Mouse (Mus musculus): ENCODE results near the gene Erfe.

Erfe gene

DNA sequence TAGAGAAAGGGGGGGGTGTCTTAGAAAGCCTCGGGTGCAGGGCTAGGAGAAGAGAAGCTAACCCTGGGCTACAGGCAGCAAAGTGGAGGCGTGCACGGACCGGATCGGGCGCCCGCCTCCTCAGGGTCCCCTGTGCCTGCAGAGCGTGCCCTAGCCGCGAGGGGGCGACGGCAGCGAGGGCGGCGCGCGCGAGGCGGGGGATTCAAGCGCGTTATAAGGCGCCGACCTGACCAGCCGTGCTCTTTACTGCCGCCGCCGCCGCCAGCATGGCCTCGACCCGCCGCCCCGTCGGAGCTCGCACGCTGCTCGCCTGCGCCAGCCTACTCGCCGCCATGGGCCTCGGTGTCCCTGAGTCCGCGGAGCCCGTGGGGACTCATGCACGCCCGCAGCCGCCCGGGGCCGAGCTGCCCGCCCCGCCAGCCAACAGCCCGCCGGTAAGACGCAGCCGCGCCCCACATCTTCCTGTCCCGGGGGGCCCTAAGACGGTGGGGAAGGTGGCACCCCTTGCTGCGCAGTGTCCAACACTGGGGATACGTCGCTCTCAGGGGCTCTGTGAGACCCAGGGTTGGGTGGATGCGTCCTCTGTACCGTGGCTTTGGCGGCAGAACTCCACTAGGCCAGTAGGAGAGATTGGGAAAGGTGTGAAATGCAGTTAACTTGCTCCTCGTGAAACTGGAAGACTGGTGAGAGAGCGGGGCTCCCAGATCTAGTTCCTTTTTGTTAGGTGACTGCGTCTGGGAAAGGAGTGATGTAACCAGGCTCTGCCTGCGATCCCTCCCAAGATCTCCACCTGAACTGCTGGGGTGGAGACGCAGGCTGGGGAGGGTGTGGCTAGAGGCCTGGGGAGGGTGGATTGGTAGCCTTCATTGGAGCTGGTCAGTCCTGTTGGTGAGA, at the start of gene Erfe:
Erfe (plus strand) TSS at position 216 of the 894 bp plus-strand sequence.
- DNase-seq: peak in 1 of 2 experiments; percentile 38

DNA sequence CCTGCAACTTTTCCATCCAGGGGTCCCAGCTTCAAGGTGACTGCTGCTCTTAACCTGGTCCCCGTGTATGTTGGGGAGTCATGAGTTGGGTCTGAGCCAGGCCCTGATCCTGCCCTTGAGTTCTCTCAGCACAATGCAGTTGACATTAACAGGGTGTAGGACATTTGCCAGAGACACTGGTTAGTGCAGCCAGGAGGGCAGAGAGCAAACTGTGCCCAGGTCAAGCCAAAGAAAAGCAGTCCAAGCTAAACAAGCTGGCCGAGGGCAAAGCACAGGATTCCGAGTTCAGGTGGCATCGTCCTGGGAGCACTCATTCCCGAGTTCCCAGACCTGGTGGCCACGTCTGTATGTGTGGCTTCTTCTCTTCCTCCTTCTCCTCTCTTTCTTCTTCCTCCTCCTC, 48.6 kb upstream of the Erfe start:
- DNase-seq: no peak

DNA sequence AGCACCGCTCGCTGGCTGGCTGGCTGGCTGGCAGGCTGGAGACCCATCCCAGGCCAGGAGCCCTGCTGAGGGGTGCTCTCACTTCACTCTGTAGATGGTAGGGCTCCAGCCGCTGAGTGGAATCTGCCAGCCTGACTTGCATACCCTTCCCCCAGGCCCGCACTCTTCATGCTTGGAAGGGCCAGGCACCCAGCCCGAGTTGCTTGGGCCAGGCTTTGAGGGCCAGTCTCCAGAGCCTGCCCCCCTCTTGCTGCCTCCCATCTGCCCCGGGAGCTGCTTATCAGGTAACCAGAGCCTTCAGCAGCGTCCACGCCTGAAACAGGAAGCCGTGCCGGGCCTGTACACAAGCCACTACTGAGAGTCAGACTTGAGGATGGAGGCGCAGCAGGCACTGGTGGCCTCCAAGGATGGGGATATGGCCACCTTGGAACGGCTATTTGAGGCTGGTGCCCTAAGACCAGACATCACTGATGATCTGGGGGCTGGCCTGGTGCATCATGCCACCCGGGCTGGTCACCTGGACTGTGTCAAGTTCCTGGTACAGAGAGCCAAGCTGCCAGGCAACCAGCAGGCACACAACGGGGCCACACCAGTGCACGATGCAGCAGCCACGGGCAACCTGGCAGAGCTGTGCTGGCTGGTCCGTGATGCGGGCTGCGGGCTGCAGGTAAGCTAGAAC, 44.3 kb upstream of the Erfe start, which contains the start of gene Espnl:
Espnl (plus strand) TSS at position 316 of the 679 bp plus-strand sequence.
- DNase-seq: peak; percentile 17 to 24

DNA sequence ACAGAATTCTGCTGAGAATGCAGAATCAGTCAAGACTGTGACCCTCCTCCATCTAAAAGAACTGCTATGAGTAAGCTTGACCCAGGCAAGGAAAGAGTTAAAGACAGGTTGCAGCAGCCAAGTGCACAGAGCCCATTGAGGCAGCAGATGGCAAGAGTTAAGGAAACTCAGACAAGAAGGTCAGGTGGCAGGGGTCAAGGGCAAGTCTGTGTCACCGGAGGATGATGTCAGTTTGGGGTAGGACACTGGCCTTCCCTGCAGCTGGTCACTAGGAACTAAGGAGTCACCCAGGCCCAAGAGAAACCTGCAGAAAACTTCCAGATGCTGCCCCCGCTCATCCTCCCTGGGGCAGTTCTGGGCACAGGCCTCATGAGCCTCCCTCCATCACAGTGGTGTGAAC, 41.6 kb upstream of the Erfe start:
- no peak for DNase-seq

DNA sequence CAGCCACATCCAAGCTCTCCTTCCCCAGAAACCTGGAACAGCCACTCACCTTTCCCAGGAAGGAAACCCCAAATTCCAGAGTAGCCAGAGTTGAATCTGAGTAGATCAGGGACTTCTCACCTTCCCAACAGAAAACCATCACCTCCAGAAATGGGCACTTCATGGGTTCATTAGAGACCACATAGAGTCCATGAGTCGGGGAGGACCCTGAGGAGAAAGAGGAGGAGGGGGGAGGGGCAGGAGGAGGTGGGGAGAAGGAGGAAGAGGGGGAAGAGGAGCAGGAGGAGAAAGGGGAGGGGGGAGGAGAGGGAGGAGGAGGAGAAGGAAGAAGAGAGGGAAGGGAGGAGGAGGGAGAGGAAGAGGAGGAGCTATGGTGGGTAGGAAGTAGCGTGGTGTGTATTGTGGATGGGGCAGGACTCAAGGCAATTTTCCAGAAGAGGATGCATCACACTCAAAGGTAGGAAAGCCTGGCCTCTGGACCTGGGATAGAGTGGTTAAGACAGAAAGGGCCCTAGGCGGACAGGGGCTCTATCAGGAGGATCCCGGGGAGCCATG, 40.7 kb upstream of the Erfe start:
- DNase-seq: no peak

DNA sequence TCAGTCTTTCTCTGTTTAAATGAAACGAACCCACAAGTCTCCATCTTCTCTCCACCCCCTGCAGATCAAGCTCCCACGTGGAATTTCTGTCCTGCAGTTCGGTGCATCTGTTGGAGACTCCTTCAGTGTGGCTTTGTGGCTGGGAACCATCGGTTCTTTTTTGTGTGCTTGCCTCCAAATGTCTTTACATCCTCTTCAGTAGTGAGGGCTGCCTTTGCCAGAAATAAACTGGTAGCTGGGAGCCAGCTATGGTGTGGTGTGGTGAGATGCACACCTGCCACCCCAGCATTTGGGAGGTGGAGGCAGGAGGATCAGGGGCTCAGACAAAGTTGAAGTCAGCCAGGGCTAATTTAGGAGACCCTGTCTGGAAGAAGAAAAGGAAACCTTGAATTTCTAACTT, 34.1 kb upstream of the Erfe start:
- no peak for DNase-seq

DNA sequence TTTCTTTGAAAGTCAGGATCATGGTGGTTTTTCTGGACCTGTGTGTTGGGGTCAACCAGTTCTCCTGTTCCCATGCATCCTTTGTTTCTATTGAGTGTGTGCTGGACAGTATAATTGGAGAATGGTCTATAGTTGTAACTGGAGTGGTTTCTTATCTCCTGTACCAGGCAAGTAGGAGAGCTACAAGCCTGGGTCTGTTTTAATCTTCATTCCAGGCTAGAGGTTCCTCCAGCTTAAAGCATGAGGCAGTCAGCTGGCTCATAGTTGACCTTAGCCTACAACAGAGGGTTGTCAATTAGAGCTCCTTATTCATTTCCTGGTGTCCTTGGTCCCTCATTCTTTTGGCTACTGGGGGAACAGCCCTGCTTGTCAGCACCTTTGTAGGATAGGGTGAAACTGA, 32.6 kb upstream of the Erfe start:
- no peak for DNase-seq

DNA sequence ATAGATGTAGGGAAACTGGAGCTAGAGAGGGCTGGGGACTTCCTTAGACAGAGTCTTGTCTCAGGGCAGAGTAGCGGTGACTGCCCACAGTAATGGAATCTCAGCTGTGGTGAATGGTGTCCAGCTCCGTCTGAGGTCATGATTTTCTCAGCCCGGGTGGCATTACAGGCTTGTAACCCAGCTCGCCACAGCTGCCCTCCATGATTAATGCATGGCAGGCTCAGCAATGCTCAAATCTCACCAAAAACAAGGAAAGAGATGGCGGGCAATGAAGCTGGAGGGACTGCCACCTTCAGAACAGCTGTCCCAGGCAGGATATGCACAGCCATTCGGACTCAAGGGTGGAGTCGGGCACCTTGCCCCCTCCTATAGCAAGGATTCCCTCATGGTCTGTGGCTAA, 28.9 kb upstream of the Erfe start:
- no peak for DNase-seq

DNA sequence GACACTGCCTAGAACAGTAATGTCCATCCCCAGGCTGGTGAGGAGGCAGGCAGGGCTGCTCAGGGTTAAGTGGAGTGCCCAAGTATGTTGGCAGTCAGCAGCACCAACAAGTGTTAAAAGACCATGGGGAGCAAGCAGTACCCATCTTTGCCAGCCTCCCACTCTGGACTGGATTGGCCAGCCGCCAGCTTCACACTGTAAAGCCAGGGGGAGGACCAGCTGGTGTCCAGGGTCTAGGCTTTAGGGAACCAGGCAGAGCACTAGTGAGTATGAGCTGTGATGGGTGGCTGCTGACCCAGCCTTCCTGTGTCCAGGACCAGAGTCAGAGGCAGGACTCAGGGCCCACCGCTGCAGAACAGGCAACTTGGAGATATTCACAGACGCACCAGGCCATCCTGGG, 22.2 kb upstream of the Erfe start:
- no peak for DNase-seq

DNA sequence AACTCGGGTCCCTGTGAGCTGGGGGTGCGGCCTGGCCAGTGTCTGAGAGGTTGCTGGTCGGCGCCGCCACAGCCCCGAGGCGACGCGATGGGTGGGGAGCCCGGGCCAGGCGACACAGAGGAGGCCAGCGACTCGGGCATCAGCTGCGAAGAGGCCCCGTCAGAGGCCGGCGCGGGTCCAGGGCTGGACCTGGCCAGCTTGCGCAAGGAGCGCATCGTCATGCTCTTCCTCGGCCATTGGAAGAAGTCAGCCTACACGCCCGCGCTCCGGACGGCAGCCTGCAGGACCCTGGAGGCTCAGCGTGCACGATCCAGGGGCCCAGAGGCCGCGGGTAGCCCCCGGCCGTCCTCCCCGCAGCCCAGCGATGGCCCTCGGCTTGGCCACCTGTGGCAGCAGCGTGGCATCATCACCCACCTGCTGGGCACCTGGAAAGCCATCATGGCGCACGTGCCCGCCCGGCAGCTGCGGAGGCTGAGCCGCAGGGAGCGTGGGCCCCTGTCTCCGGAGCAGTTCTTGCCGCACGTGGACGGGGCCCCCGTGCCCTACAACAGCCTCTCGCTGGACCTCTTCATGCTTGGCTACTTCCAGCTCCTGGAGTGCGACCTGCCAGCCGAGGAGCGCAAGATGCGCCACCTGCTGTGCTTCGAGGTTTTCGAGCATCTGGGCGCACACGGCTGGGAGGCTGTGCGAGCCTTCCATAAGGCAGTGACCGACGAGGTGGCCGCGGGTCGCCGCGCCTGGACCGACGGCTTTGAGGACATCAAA, 21.1 kb upstream of the Erfe start:
- DNase-seq: peak in 1 of 2 experiments; percentile 20

DNA sequence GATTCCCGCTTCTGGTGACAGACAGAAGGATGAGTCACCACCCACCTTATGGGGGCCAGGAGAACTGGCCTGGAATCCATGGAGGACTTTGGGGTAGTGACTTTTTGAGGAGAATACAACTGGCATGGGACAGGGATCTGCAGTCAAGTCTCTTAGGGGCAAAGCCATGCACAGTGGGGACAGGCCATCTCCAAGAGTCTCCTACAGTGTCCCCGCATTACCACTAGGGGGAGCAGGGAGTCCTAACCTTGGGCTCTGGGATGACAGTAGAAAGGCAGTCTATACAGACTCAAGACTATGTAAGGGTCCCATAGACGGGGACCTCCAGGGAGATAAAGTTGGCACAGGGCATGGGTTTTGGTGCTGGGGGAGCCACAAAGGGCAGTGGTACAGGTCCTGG, 19.3 kb upstream of the Erfe start:
- DNase-seq: peak; percentile 62 to 69

DNA sequence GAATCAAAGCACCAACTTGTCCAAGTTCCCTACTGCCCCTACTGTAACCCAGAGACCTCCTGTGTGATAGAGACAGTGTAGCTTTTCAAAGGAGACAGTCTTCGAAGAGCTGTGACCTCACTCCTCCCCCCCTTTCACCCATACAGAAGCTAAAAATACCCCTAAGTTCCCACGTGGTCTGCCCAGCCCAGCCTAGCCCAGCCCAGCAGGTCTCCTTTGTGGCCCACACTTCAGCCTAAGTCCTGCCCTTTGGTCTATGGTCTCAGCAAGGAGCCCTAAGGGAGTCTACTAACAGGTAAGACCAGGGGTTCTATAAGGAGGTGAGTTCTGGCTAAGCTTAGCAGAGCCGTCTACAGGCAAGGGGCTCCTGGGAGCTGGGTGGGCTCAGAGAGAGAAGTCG, 15.4 kb upstream of the Erfe start, which contains the start of gene Klhl30:
Klhl30 (plus strand) TSS at position 176 of the 400 bp plus-strand sequence.
- DNase-seq: no peak

DNA sequence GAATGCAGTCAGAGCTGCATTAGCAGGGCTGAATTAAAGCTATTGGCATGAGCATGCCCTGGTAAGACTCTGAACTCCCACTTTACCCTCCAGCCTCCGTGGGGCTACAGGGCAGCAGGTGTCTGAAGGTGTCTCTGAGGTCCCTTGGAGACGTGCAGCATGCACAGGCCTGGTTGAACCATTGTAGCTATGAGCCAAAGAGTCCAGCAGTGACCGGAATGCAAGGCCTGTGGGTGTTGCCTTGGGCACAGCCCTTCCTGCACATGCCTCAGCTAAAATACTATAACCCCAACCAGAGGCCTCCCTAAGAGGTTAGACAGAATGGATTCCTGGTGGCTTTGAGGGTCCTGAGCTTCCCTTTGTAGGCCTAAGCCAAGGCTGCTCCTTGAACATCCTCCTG, 15.0 kb upstream of the Erfe start:
- no peak for DNase-seq

DNA sequence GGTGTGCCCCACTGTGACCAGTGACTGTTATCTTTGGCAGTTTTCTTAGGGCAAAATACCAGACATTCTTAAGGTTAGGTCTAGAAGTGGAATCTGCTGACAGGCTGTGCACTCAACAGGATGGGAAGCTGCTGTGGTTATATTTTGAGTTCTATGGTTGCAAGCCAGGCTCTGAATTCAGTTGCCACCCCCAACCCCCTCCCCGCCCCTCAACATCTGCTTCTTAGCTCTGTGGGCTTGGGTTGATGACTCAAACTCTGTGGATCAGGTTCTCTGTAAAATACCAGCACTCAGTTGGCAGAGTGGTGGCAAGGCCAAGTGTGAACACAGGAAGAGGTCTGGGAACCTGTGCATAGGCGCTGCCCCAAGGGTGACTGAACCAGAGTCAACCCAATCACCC, 14.0 kb upstream of the Erfe start:
- no peak for DNase-seq

DNA sequence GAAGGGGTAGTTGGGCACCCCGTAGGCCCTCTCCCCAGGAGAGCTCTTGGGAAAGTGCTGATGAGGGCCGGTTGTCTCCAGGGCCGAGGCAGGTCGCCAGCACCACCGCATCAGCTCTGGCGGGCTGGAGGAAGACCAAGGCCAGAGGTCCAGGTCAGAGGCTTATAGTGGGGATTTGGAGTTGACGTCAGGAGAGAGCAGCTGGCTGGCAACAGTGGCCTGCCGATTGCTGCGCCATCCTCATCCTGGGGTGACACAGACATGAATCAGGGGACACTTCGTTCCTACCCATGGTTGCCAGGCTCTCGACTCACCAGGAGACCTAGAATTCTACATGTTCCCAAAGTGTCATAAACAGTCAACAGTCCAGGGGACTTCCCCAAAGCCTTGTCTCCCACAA, 10.1 kb upstream of the Erfe start:
- DNase-seq: no peak

DNA sequence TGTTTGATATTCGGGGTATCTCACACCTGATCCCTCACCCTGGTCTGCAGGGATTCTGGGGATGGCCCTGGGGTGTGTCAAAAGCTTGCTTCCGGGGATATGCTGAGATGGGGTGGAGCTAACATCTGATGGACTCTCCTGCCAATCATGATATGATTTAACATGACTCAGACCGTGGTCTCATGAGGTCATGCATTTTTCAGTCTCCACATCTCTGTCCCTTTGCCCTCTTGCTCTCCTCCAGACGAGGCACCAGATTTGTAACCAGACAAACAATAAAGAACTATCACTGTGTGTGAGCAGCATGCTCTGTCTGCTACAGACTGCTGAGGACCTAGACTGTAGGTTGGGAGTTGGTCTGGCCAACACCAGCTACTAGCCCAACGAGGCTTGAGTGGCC, 4.1 kb upstream of the Erfe start:
- DNase-seq: no peak

DNA sequence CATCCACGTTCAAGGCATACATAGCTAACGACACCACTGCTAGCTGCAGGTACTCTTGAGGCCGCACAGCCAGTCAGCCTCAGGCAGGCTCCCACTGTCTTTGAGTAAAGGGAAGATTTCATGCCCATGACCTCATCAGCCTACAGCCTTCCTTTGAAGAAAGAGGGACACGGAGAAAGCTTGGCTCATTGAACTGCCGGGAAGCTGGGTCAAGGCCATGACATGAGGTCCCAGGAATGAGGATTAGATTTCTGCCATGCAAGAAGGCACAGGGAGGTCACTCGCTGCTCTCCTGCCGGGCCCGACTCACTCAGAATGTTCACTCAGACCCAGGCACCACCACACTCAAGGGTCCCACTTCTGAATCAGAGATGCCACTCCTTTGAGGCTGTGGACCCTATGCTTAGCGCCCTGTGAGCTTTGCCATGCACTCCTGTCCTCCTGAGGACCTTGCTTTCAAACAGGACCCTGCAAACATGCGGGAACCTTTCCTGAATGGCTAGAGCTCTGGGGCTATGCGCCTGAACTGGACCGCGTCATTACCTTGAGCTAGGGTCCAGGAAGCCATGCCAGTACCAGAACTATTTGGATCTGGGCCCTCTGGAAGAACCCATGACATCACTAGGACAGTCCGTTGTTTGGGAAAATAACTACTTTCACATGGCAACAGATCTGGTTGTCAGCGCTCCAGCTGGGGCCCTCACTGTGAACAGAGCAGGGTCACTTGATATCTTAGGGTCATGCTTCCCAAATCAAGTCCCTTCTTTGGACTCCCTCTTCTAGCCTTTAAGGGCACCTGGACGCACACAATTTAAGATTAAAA, 1.2 kb upstream of the Erfe start:
- DNase-seq: no peak

DNA sequence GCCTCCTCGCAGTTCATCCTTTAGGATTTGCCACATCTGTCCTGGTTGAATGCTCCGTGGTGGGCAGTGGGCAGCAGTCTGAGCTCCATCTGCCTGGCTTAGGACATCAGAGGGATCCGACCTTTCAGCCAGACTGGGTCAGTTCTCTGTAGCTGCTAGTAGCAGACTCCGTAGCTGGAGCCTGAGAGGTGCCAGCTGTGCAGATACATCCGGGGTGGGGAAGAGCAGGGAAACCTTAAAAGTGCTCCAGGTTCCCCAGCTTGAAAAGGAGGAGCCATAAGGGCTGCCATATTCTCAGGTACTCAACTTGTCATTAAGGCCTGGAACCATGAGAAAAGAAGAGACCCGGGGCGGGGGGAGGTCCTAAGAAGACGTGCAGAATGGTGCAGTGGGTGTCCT, 415 bp upstream of the Erfe start:
- DNase-seq: no peak

DNA sequence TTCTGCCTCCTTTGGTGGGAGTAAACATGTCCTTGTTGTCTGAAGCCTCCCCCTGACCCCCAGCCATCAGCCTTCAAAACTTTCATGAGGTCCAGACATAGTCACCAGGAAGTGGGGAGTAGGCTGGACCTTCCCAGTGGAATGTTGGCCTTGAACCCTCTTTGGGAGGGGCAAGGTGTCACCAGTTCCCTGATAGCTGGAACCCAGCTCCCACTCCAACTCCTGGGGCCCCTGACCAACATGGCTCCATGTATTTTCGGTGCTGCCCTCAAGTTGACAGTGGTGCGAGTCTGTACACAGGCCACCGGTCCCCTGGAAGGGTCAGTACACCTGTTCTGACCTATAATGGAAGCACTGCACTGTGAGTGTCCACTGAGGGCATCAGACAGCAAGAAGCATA, 1.1 kb downstream of the Erfe start:
- DNase-seq: no peak

DNA sequence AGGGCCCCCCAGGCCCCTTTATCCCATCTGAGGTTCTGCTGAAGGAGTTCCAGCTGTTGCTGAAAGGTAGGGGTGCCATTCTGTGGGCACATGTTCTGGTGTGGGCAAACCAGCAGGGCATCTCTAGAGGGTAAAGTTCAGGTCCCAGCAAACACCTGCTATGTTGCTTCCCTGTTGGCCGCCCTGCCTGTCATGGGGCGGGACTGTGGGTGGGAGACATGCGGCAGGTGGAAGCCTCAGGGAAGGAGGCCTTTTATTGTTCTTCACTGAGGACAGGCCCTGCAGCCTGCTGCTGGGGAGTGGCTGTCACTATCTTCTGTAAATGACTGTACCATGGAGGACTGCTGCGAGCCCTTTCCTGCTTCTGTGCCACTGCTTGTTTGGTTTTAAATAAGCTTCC, 3.2 kb downstream of the Erfe start:
- DNase-seq: no peak

DNA sequence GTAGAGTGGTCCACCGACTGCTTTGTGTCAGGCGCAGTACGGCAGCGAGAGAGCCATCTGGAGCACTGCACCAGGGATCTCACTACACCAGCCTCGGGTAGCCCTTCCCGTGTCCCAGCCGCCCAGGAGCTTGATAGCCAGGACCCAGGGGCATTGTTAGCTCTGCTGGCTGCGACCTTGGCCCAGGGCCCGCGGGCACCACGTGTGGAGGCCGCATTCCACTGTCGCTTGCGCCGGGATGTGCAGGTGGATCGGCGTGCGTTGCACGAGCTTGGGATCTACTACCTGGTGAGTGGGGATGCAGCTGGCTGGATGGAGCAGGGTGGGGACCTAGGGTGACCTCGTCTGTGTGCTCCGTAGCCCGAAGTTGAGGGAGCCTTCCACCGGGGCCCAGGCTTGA, 3.8 kb downstream of the Erfe start:
- DNase-seq: no peak

DNA sequence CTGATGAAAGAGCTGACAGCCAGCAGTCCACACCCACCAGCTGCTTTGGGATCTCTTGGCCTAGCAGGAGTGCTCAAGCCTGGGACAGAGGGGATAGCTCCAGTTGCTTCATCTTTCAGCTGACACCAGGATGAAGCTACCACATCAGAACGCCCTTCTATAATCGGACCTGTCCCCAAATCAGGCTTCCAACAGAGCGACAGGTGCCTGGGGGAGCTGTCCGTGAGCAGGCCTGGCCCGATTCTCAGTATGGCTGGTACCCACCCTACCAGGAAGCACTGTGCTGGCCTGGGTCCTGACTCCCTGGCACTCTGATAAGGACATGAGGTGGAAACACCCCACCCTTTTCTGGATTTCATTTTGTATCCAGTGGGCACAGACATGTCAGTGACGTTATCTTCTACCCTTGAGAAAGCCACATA, 7.2 kb downstream of the Erfe start:
- DNase-seq: no peak

Data from cerebellum, postnatal 36 days (tissue).